Mouse (Mus musculus) right cerebral cortex, postnatal 14 days (tissue): ENCODE data around the gene Ccdc62.

Experiments
- DNase-seq: peaks from one replicate; pipeline ENCODE4 v3.0.0; 2022

The Ccdc62 gene

GRCm38 (mm10) chr5:123980521-123981249, 50.2 kb downstream of the Ccdc62 start:
- DNase-seq: no peak

DNA sequence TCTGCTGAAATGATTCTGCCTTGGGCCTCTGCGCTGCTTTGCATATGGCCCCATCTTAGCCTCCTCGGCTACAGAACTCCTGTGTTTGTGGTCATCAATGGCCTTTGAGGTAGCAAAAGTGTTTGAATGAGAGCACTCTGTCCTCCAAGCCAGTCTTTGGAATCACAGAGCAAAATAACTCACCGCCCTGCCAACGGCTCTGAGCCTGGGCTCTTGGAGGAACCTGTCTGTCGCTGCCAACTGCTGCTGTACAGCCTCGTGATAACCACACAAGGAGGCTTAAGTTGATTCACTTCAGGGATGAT, 50.7 kb downstream of the Ccdc62 start:
- DNase-seq: no peak

- no peak for DNase-seq
These were observed 52.4 kb downstream of the Ccdc62 start for GRCm38 (mm10) chr5:123982838-123983237.

DNA sequence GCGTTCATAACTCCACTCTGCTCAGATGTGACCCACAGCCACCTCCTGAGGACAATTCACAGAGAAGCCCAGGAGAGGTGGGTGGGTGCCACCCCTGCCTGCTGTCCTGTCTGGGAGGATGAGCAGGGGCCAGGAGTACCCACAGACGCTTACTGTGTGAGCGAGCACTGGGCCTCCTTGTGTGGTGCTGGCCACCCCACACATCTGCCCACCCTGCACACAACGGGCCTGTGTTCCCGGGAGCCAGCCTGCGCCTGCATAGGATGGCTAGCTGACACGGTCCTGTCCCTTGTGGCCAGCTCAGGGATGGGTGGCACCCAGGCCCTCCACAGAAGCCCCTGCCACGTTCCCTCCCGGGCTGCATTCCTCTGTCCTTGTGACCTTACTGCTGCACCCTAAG, 55.0 kb downstream of the Ccdc62 start:
- no peak for DNase-seq

- DNase-seq: no peak
These were observed 56.4 kb downstream of the Ccdc62 start for GRCm38 (mm10) chr5:123986925-123987324.

- DNase-seq: no peak
These were observed 57.0 kb downstream of the Ccdc62 start for GRCm38 (mm10) chr5:123987511-123987910.

DNA sequence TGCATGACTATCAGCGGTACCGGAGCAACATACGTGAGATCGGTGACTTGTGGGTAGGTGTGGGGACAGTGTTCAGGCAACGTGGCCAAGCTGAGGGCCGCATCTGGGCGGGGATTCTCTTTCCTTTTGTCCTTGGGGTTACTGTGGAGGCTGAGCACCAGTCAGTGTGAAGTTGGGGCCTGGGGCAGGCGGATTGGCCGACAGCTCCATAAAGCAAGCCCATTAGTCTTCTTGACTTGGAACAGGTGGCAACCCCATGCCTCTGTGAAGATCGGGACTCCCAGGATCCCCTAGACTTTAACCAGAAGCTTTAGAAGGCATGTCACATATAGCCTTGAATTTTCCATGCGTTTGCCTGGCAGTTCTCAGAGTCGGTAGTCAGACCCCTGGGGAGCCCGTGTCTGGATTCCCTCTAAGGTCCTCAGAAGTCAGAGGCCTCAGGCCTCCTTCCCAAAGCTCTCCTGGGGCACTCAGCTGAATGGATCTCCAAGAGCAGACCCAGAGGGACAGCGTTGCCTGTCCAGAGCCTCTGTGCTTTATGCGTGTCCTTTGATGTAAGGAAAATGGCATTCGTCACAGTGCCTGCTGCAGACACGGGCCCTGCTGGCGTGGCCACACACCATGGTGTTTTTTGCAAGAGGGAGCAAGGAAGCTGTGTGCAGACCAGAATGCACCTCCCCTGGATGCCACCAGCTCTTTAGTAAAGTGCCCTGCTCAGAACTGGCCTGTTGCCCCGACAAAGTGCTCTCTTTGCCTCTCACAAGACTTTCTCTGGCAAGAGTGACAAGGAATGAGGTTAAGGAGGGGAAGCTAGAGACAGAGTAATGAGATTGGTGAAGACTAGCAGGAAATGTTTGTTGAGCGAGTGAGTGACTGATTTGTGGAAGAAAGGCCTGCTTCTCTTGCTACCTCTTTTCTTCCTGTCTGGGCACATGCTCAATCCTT, 59.7 kb downstream of the Ccdc62 start:
- no peak for DNase-seq

GRCm38 (mm10) chr5:123991321-123991720, 60.8 kb downstream of the Ccdc62 start:
- no peak for DNase-seq

GRCm38 (mm10) chr5:123992193-123992637, 61.7 kb downstream of the Ccdc62 start:
- DNase-seq: no peak

GRCm38 (mm10) chr5:123992794-123993193, 62.3 kb downstream of the Ccdc62 start:
- DNase-seq: peak; percentile 87

DNA sequence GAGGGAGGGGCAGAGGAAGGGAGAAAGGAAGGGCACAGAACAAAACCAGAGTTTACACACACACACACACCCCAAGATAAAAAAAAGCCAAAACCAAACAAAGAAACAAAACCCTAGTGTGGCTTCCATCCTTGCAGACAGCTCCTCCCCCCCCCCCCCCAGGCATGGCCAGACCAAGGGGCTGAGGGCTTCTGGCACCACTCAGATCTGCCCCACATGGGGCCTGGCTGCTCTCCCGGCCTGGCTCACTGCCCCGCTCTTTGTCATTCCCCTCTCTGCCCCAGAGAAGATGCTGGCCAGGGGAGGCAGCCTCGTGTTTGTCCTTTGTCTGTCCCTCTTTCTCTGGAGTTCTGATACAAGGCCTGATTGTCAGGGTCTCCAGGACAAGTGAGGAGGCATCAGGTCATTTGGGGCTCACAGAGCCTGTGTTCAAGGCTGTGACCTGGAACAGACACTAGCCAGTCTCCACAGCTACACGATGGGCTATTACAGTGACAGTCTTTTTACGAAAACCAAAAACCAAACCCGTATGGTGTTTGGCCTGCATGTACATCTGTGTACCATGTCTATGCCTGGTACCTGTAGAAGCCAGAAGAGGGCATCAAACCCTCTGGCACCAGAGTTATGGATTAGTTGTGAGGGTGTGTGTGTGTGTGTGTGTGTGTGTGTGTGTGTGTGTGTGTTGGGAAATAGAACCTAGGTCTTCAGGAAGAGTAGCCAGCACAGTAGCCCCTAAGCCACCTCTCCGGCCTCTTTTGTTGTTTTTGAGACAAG, 63.0 kb downstream of the Ccdc62 start:
- peak; percentile 69 for DNase-seq

DNA sequence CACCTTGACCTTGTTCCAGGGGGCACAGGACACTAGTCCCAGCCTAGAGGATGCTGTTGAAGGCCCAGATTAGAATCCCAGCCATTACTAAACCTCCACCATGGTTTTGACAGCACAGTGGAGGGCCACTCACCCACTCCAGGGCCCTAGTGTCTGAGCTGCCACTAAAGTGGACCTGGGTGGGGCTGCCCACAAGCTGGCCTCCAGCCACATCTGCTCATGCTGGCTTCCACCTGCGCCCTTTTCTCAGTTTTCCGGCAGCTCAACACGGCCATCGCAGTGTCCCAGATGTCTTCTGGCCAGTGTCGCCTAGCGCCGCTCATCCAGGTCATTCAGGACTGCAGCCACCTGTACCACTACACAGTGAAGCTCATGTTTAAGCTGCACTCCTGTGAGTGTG, 64.0 kb downstream of the Ccdc62 start:
- DNase-seq: no peak

- DNase-seq: no peak
These were observed 64.9 kb downstream of the Ccdc62 start for GRCm38 (mm10) chr5:123995388-123995787.

DNA sequence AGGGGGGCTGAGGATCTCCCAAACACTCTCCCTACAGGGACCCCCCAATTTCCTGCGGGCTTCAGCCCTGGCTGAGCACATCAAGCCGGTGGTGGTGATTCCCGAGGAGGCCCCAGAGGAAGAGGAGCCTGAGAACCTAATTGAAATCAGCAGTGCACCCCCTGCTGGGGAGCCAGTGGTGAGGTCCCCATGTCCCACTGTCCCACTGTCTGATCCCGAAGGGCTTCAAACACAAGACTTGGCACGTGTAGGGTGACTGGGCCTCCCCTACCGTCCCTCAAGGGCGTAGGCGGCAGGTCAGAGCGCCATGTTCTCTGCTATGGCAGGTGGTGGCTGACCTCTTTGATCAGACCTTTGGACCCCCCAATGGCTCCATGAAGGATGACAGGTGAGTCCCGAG, 65.7 kb downstream of the Ccdc62 start:
- DNase-seq: peak; percentile 60

- DNase-seq: no peak
These were observed 66.2 kb downstream of the Ccdc62 start for GRCm38 (mm10) chr5:123996695-123997094.

GRCm38 (mm10) chr5:123997211-123997751, 66.8 kb downstream of the Ccdc62 start:
- no peak for DNase-seq

- peak; percentile 53 for DNase-seq
These were observed 67.3 kb downstream of the Ccdc62 start for GRCm38 (mm10) chr5:123997811-123998210.

DNA sequence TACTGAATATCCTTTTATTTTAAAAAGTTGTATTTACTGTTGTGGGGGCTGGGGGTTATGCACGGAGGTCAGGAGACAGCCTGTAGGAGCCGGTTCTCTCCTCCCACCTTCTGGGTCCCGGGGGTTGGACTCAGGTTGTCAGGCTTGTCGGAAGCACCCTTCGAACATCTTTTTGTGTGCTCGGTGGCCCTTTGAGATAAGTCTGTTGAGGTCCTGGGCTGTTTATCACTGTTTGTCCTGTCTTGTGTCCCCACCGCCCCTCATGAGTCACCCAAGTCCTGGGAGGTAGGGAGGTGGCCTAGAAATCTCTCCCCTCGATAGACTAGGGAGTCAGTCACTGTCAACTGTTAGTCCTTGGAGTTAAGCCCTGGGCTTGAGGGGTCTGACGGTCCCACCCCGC, 67.9 kb downstream of the Ccdc62 start:
- no peak for DNase-seq

DNA sequence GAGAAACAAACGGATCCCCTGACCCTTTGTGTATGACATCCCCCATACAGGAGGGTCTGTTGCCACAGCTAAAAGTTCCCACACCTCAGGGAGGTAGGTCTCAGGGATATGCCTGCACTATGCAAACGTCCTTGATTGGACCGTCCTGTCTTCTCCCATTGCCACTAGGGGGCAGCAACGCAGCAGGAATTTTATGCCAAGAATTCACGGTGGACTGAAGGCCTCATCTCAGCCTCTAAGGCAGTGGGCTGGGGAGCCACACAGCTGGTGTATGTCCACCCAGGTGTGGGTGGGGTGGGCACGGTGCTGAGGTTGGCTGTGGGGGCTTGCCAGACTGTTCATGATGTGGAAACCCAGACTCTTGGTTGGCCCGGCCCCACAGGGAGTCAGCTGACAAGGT, 70.3 kb downstream of the Ccdc62 start:
- peak; percentile 95 for DNase-seq

- DNase-seq: no peak
These were observed 70.8 kb downstream of the Ccdc62 start for GRCm38 (mm10) chr5:124001274-124001673.

DNA sequence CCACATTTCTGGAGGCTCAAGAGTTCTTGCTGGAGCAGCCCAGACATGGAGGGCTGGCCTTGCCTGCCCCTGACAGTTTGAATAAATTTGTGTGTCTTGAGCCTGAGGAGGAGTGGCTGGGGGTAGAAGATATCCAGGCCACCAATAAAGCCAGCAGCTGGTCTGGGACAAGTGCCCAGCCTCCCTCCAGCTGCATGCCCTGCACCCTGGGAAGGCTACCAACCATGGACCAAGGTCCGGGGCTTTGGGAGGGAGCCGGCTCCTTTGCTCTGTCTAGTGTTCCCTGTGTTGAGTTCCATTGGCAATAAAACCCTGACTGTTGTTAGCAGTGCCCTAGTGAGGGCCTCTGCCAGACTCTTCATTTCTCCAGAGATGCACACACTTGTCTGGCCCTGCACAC, 72.4 kb downstream of the Ccdc62 start:
- DNase-seq: peak; percentile 55

- DNase-seq: no peak
These were observed 72.9 kb downstream of the Ccdc62 start for GRCm38 (mm10) chr5:124003375-124003774.
